Mouse (Mus musculus): ENCODE measurements at regions not wholly inside any gene's neighbourhood (a gene's known extent, or its start where the extent isn't known, plus 50 kb on each side); places are given as distances from the start of the nearest gene placed in this dataset.
A peak's percentile ranks its signal among the peaks of the same experiment; 100 is the strongest.

DNA sequence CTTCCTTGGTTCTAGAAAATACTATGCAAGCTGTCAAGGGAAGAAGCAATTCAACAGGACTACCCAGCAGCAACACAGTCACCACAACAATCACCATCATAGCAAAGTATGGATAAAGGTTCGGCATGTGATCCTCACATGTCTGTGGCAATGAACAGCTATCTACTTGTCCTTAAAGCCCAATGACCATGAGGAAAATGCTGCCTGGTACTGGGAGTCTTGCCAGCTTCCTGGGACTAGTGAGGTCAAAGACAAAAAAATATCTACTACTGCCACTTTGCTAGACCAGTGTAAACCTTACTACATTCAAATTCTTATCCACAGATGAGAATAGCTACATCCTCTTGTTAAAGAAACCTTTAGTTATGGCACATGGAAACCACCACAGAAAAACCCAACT lies 346.3 kb downstream of the Wdr20rt start:
- no peak for DNase-seq (ENCODE audit: low read depth, low spot score)

DNA sequence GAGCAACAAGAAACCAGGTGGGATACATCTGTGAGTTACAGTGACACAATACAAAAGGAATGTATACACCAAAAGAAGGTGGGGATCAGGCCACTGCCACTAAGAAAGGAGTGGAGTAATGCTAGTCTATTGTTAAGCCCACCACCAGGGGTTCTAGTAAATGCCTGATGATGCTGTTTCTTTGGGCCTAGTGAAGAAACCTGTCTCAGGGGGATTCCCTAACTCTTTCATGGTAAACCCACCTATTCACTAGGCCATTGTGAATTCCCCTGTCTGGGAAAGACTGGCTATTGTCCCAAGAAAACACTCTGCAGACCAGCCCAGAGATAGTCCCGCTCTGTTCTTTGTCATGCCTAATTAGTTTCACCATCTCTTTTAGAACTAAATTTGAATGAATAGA lies 368.2 kb downstream of the Wdr20rt start:
- peak; percentile 93 for DNase-seq (ENCODE audit: low read depth, low spot score)

DNA sequence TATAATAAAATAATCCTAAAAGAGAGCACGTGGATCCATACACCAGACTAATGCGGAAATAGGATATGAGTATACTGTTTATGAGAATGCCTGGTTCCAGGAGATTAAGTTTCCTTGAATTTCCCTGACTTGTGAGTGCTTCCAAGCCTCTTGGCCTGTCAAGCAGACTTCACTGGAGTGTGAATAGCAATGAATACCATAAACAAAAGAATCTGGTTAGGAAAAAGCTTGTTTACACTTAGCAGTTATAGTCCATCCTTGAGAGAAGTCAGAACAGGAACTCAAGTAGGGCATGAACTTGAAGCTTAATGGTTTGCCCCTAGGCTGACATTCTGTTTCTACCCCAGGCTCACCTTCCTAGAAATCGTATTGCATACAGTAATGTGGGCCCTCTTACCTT lies 368.8 kb downstream of the Wdr20rt start:
- DNase-seq (ENCODE audit: low read depth, low spot score), result peak; percentile 66

DNA sequence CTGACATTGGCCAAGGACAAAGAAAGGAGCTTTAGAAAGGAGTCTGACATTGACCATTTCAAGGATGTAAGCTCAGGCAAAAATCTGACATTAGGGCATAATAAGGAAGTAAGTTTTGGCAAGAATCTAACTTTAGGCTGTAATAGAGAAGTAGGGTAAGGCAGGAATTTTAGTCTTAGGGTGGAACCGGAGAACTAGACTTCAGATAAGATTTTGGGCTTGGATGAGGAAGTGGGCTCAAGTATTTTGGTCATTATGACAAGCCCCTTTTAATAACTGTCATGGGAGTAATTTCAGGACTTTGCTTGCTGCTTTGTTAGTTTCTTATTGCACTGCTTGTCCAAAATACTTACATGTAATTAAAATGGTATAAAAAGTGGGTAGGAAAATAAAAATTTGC lies 418.9 kb downstream of the Wdr20rt start:
- DNase-seq (ENCODE audit: low read depth, low spot score), result no peak

DNA sequence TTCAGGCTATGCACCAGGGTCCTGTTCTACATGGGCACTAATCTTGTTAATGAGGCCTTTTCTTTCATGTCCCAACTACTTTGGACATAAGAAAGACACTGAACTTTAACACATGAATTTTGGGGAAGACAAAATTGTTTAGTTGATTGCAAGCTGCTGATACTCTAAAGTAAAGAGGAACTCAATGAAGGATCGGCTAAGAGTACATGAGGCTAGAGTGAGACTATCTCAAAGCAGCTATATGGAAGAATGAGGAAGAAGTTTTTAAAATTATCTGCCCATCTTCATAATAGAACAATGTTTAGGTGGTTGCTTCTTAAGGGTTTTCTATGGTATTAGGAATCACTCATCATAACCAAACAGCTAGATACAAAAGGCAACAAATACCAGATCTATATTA lies 431.5 kb downstream of the Wdr20rt start:
- no peak for DNase-seq (ENCODE audit: low read depth, low spot score)

DNA sequence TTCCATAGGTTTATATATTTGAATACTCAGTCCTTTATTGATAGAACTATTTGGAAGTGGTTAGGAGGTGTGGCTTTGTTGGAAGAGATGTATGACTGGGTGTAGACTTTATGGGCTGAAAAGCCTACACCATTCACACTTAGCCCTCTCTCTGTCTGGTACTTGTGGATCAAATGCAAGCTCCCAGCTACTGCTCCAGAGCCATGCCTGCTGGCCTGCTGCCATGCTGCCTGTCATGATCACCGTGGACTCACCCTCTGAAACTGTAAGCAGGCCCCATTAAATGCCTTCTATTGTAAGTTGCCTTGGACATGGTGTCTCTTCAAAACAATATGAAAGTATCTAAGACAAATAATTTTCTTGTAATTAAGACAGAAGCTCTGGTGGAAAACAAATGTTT lies 446.4 kb downstream of the Wdr20rt start:
- no peak for DNase-seq (ENCODE audit: low read depth, low spot score)

DNA sequence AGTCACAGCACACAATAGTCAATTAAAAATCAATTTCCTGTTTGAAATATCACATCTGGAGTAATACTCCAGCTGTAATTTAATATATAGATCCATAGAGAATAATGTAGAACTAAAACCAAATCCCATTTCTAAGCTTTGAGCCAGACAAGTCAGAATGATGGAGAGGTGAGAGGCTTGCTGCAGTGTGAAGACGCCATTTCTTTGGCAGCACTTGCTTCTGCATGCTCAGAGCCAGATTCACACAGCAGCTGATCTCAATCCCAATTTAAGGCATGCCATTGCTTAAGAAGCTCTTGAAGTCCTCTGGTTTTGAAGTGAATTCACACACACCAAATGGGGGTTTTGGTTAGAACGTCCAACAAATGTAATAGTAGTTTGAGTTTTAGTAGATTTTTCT lies 447.9 kb downstream of the Wdr20rt start:
- DNase-seq (ENCODE audit: low read depth, low spot score), result no peak

DNA sequence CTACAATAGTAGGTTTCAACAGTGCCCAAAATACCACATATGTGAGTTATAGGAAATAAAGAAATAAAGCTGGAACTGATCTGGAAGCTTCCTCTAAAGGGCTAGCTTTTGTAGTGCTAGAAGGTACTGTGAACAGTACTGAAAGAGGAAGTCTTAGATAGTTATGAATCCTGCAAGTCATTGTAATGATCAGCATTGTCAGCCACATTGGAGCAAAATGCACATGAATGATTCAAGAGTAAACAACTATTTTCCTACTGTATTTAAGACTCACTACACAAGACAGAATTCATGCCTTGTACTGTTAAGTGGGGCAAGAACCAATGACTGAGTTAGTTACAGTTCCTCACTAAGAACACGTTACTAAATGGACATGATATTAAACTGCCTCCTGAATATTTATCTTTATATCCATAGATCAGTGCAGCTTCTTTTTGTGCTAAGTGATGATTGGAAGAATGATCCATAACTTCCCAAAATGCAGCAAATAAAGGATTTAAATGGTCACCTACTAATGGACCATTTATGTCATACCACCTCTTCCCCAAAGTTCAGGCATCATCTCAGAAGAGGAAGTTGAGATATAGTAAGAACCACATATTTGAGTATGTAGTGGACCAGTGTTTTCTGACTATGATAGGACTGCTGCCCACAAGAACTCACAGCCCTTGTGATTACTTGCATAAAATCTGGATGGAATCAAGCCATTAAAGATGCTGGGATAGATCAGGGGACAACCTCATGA lies 449.8 kb downstream of the Wdr20rt start:
- no peak for DNase-seq (ENCODE audit: low read depth, low spot score)

DNA sequence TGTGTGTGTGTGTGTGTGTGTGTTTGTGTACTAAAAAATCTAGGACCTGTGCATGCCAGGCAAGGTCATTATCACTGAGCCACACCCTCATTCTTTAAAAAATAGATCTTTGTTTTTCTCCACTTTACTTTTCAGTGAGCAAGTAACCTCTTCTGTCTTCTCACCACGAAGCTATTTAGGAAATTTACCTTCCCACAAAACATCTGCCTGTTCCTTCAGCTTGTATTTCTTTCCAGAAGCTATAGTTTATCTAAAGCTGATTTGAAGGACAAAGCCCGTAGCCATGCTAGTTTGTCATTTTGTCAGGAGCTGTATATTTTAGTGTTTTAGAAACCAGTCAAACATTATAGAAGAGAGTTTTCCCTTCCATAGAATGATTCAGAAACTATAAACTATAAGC lies 455.0 kb downstream of the Wdr20rt start:
- DNase-seq (ENCODE audit: low read depth, low spot score), result no peak

DNA sequence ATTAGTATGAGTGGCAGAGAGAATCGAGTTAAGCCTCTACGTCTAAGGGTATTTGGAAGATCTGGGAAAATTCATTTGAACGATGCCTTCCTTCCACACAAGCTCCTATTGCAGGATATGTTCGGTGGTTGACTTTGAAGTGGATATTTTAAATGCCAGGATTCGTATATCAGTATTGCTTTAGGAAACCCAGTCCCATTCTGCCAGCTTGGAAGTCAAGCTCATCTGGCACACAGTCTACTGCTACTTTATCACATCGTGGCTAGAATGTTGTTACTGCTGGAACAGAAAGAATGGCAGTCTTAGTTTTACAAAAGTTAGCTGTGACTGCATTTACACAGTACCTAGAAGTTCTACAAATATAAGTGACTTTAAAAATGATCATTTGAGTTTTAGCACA lies 456.5 kb downstream of the Wdr20rt start:
- no peak for DNase-seq (ENCODE audit: low read depth, low spot score)

DNA sequence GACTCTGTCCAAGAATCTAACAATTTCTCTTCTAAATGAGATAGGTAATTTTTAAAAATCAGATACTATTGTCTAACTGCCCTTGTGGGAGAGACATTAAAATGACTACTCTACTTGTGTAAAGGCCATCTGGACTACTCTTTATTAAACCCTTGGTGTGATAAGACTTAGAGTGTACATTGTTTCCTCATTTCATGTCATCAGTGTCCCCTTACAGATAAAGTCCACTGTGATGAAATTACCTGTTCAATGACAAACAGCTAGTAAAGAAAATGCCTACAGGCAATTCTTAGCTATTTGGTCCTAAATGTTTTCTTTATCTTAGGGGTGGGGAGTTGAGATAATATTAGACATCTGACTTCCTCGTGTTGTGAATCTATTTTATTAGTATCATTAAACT lies 479.7 kb downstream of the Wdr20rt start:
- DNase-seq (ENCODE audit: low read depth, low spot score), result no peak

DNA sequence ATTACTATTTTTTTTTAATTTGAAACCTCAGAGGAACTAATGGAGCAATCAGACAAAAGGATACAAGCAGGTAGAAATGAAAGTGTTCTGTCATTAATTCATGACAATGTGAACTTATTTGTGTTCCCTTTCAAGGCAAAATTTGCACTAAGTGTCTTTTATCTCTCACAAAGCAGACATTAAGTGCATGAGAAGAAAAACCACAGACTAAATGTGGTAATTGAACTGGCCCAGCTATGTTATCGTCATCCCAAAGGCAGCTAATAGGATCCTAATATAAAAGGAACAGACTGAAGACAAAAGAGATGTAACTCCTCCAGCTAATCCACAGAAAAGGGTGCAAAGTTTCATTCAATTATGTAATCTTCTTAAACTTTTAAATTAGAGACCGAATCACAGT lies 487.0 kb downstream of the Wdr20rt start:
- no peak for DNase-seq (ENCODE audit: low read depth, low spot score)
